28 mouse cellular contexts compared by ENCODE assay signal in the genomic region with DNA sequence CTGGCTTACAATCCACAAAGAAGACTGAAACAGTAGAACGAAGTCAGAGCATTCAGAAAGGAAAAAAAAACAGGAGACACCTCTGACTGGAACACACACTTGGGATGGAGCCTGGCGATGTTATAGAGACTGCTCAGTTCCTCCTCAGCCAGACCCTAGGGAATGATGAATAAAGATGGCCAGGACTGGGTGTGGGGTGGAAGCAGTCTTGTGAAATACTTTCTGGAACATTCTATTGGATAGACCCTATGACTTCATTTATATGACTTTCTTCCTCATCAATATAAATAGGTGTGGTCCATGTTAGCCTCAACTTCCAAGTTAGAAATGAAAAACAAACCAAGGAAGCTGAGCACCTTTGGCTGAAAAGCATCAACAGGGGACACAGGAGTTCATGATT.
DNase-seq lines count a peak whose midpoint lies in the region; ATAC-seq and TF ChIP-seq lines count a peak whose summit lies in the region.
"Had no signal": no experiment of that assay in that cellular context is flagged by ENCODE, and none has a peak within 500 bp of the region (broad histone marks: within the 10 kb centered on the region; RNA-seq: fewer than 3 reads in every experiment).

No protein-coding gene starts in this region.

- 74% methylated on average over 2 of the region's 2 CpGs for WGBS in intestine, embryonic 15.5 days
- WGBS in intestine, postnatal 0 days = 77% methylated on average over 2 of the region's 2 CpGs
- WGBS in limb, embryonic 10.5 days = 89% methylated on average over 2 of the region's 2 CpGs

- ATAC-seq in intestine, embryonic 15.5 days = peak; percentile 55
- ATAC-seq in intestine, postnatal 0 days = peak; percentile 65
- ATAC-seq: forebrain, embryonic 14.5 days; forebrain, postnatal 0 days; hindbrain, postnatal 0 days; inflammation-experienced regulatory T-cells, adult 6 months; Patski had no signal

- no peaks in the 10 kb centered on the region for H3K36me3 ChIP-seq in intestine, embryonic 15.5 days
- no peaks in the 10 kb centered on the region for H3K36me3 ChIP-seq in intestine, postnatal 0 days (ENCODE audit: control insufficient read depth, insufficient read depth)
- no peaks in the 10 kb centered on the region for H3K36me3 ChIP-seq in limb, embryonic 10.5 days
- H3K36me3 ChIP-seq: embryonic facial prominence, embryonic 12.5 days; embryonic facial prominence, embryonic 15.5 days; G1E; heart, embryonic 12.5 days; heart, embryonic 15.5 days had no signal

- intact Hi-C loops in gastrocnemius, adult 2 months (cut with DNase I) = no loop called here
- intact Hi-C loops in gastrocnemius, postnatal 14 days (cut with DNase I; ENCODE audit: low total_unique reads) = no loop called here

- H3K9ac ChIP-seq in intestine, embryonic 15.5 days = no peak overlapping the region
- H3K9ac ChIP-seq in intestine, postnatal 0 days (ENCODE audit: low read depth, low read length) = no peak overlapping the region
- H3K9ac ChIP-seq: embryonic facial prominence, embryonic 12.5 days; embryonic facial prominence, embryonic 15.5 days; forebrain, postnatal 0 days; heart, embryonic 12.5 days; heart, embryonic 15.5 days; hindbrain, embryonic 14.5 days had no signal

- DNase-seq in gastrocnemius, adult 2 months = peak; percentile 24
- DNase-seq in gastrocnemius, postnatal 14 days = no peak
- DNase-seq in testis, postnatal 10 days (ENCODE audit: low spot score) = no peak
- DNase-seq in limb, embryonic 10.5 days (ENCODE audit: low spot score) = no peak
- DNase-seq: adrenal gland, postnatal 10 days; adrenal gland, postnatal 36 days; B cell, adult 2 months; cerebellum, adult 11 months; cerebellum, adult 2 months; cerebellum, adult 9-11 months; cerebellum, postnatal 25 days; forebrain, postnatal 0 days; heart, postnatal 10 days; heart, postnatal 4 days; kidney, adult 18-20 months had no signal

- TF ChIP-seq CTCF in gastrocnemius, adult 2 months (IDR thresholded peaks at IDR 0.05) = no peak
- no peak for TF ChIP-seq CTCF in intestine, postnatal 0 days (IDR thresholded peaks at IDR 0.05; ENCODE audit: low read depth)

- no peak overlapping the region for H3K4me2 ChIP-seq in intestine, embryonic 15.5 days (replicated peaks)
- no peak overlapping the region for H3K4me2 ChIP-seq in intestine, postnatal 0 days (replicated peaks; ENCODE audit: low read depth)
- H3K4me2 ChIP-seq: embryonic facial prominence, embryonic 12.5 days; embryonic facial prominence, embryonic 15.5 days; heart, embryonic 12.5 days; heart, embryonic 15.5 days; hindbrain, embryonic 14.5 days had no signal

- H3K9me3 ChIP-seq in intestine, embryonic 15.5 days = no peaks in the 10 kb centered on the region
- no peaks in the 10 kb centered on the region for H3K9me3 ChIP-seq in intestine, postnatal 0 days (ENCODE audit: control insufficient read depth)
- no peaks in the 10 kb centered on the region for H3K9me3 ChIP-seq in limb, embryonic 10.5 days (replicated peaks)
- H3K9me3 ChIP-seq: embryonic facial prominence, embryonic 12.5 days; embryonic facial prominence, embryonic 15.5 days; G1E; heart, embryonic 12.5 days; heart, embryonic 15.5 days had no signal

- H3K4me1 ChIP-seq in intestine, embryonic 15.5 days (replicated peaks) = no peaks in the 10 kb centered on the region
- no peaks in the 10 kb centered on the region for H3K4me1 ChIP-seq in intestine, postnatal 0 days (replicated peaks; ENCODE audit: control insufficient read depth, insufficient read depth, low read length)
- H3K4me1 ChIP-seq in limb, embryonic 10.5 days = no peaks in the 10 kb centered on the region
- H3K4me1 ChIP-seq: embryonic facial prominence, embryonic 12.5 days; embryonic facial prominence, embryonic 15.5 days; heart, embryonic 12.5 days; heart, embryonic 15.5 days had no signal

- no peaks in the 10 kb centered on the region for H3K27me3 ChIP-seq in intestine, embryonic 15.5 days (replicated peaks)
- H3K27me3 ChIP-seq in intestine, postnatal 0 days (replicated peaks; ENCODE audit: control insufficient read depth, insufficient read depth, low read length) = no peaks in the 10 kb centered on the region
- no peaks in the 10 kb centered on the region for H3K27me3 ChIP-seq in limb, embryonic 10.5 days (ENCODE audit: low read depth, poor library complexity, severe bottlenecking)
- H3K27me3 ChIP-seq: CH12.LX; embryonic facial prominence, embryonic 12.5 days; embryonic facial prominence, embryonic 15.5 days; heart, embryonic 12.5 days; heart, embryonic 15.5 days; Patski had no signal

- no peak overlapping the region for H3K27ac ChIP-seq in gastrocnemius, adult 2 months
- H3K27ac ChIP-seq in intestine, embryonic 15.5 days = no peak overlapping the region
- no peak overlapping the region for H3K27ac ChIP-seq in intestine, postnatal 0 days (ENCODE audit: low read depth, low read length)
- H3K27ac ChIP-seq in limb, embryonic 10.5 days = no peak overlapping the region
- H3K27ac ChIP-seq: embryonic facial prominence, embryonic 12.5 days; embryonic facial prominence, embryonic 15.5 days; heart, embryonic 15.5 days; hindbrain, embryonic 14.5 days; hindbrain, postnatal 0 days had no signal

- no peak overlapping the region for H3K4me3 ChIP-seq in gastrocnemius, adult 2 months
- H3K4me3 ChIP-seq in intestine, embryonic 15.5 days (replicated peaks) = no peak overlapping the region
- no peak overlapping the region for H3K4me3 ChIP-seq in intestine, postnatal 0 days (ENCODE audit: low read depth, low read length)
- H3K4me3 ChIP-seq in limb, embryonic 10.5 days = no peak overlapping the region
- H3K4me3 ChIP-seq: embryonic facial prominence, embryonic 12.5 days; embryonic facial prominence, embryonic 15.5 days; heart, embryonic 12.5 days; heart, embryonic 15.5 days had no signal
